Mouse (Mus musculus) stomach, embryonic 14.5 days (tissue): ENCODE results near the gene 6720489N17Rik. TPM values are rescaled to one million over a fixed set of nuclear protein-coding genes. Genes with fewer than 3 reads are reported as not detected.
"Not testable (repeated sequence)": the region's sequence is repeated elsewhere in the genome, so short reads cannot be mapped to it uniquely, and the experiment has no call there.

Experiments
- ATAC-seq: fragments of 200-750 bp; cut with Nextera tagmentation; 2 replicates; pipeline ENCODE4 v1.8.0; 2017; ENCODE audit warnings: low read depth, moderate TSS enrichment; ENCODE audit not compliant: insufficient number of reproducible peaks, insufficient read depth, low FRiP score
- H3K27ac ChIP-seq: fragments of 300-500 bp; sonication (generic); 2 replicates; pipeline ENCODE4 v1.5.1; 2014; ENCODE audit warnings: mild to moderate bottlenecking, low read length, moderate library complexity, mixed read lengths
- H3K27me3 ChIP-seq: fragments of 300-500 bp; sonication (generic); 2 replicates; pipeline ENCODE4 v1.6.1; 2014; ENCODE audit warnings: low read length, control low read depth, mixed read lengths; ENCODE audit not compliant: control insufficient read depth, insufficient read depth
- H3K36me3 ChIP-seq: fragments of 300-500 bp; sonication (generic); 2 replicates; pipeline ENCODE4 v1.6.1; 2014; ENCODE audit warnings: mild to moderate bottlenecking, control low read depth, low read length, moderate library complexity, mixed read lengths; ENCODE audit not compliant: control insufficient read depth, insufficient read depth
- H3K4me1 ChIP-seq: fragments of 300-500 bp; sonication (generic); 2 replicates; pipeline ENCODE4 v1.6.1; 2014; ENCODE audit warnings: low read length, control low read depth, mixed read lengths; ENCODE audit not compliant: control insufficient read depth, insufficient read depth
- H3K4me2 ChIP-seq: fragments of 300-500 bp; sonication (generic); replicated peaks from 2 replicates; pipeline ENCODE4 v1.6.1; 2014; ENCODE audit warnings: low read depth, low read length, control low read depth
- H3K4me3 ChIP-seq: fragments of 300-500 bp; sonication (generic); 2 replicates; pipeline ENCODE4 v1.5.1; 2014; ENCODE audit warnings: low read depth, low read length, control low read depth
- H3K9ac ChIP-seq: fragments of 300-500 bp; sonication (generic); replicated peaks from 2 replicates; pipeline ENCODE4 v1.6.1; 2014; ENCODE audit warnings: low read depth, mild to moderate bottlenecking, control low read depth, low read length, moderate library complexity, mixed read lengths
- H3K9me3 ChIP-seq: fragments of 300-500 bp; sonication (generic); 2 replicates; pipeline ENCODE4 v1.6.1; 2016; ENCODE audit warnings: low read depth, low read length, control low read depth; ENCODE audit not compliant: control insufficient read depth
- WGBS: fragments of 180-500 bp; shearing (Covaris S2); extraction: QIAGEN DNeasy Blood & Tissue Kit; methylation state at CpG from one replicate; pipeline ENCODE4 v1.1.7; 2014; 5-methylcytosine and 5-hydroxymethylcytosine counted together
- microRNA-seq: library from miRNA; unstranded; fragments of <30 nt; microRNA quantifications from one replicate; pipeline ENCODE4, GENCODE M21; 2016
- polyA plus RNA-seq: library from polyadenylated mRNA; unstranded; fragments of >200 nt; fragmentation: Nextera tagmentation; extraction: Ambion mirVana; gene quantifications from 2 replicates; pipeline ENCODE4 v1.2.1, GENCODE M21; 2014

Gene 6720489N17Rik
- polyA plus RNA-seq, 1 experiment from 2014 or later = 15.1 TPM

DNA sequence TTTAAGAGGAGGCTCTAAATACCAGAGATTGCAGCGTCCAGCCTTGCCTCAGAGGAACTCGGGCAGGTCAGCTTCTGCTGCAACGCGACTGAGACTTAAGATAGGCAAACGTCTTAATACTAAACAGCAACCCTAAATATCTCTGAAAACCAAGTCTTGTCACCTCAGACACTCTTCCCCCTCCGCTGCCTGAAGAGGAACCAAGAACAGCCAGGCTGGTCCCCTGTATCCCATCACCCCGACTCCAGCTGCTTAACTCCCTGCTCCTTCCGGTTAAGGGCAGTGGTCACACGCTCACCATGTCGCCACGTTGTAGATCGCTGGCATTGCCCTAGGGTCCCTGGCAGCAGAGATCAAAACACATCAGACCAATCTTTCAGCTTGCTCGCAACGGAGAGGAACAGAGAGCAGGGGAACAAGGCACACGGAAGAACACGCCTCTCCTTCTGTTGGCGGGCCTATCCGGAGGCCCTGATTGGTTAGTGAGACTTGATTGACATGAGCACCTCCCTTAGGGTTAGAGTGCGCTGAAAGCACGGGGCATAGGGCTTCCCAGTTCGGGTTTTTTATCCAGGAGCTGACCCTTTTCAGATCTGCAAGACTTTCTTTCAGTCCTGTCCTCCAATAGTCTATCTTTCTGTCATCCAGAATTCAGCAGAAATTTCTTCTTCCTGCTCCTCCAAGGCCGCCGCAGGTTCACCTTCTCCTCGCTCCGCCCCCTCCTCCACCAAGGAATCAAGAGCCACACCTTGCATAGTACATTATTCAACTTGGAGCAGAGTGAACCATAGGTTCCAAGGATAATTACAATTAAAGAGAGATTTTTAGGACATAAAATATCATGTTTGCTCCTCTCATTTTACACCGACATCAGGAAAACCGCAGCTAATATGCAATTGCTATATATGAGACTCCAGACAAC is 65.5 kb downstream of the 6720489N17Rik start, which contains the start of gene Zfp935:
Zfp935 (minus strand) TSS at position 323 of the 922 bp plus-strand sequence.
- H3K27ac ChIP-seq, H3K9me3 ChIP-seq, H3K27me3 ChIP-seq, H3K9ac ChIP-seq, H3K4me1 ChIP-seq, H3K36me3 ChIP-seq, ATAC-seq: not testable (repeated sequence)
- Histone ChIP-seq H3K4me3 (peak within 1 kb of the TSS; percentile 31), H3K4me2 (0 out of 2 replicates have a peak within 1 kb of the TSS, but pooled peaks have one; percentile 10)
- WGBS = 3% methylated on average over 25 of the region's 27 CpGs

Small RNA genes within 50 kb of the gene (microRNA-seq; reads per million reads assigned to microRNA genes)
- not detected for gene Gm24020

Other genes with a start within 250 kb of the 6720489N17Rik start
- gene Gm3604, start 241.0 kb downstream of the 6720489N17Rik start, polyA plus RNA-seq = 4.5 and 6.3 TPM in 2 replicates
- gene Gm49359, start 157.3 kb downstream of the 6720489N17Rik start, polyA plus RNA-seq = 14.1 and 15.4 TPM in 2 replicates
- gene Zfp935, start 65.7 kb downstream of the 6720489N17Rik start, polyA plus RNA-seq = 1.5 TPM in 1 of 2 replicates, not detected in the other
- gene Zfp934, start 53.0 kb downstream of the 6720489N17Rik start, polyA plus RNA-seq = 20.3 and 25.0 TPM in 2 replicates
- gene Platr25, start 136.5 kb upstream of the 6720489N17Rik start, polyA plus RNA-seq = 33.9 and 34.3 TPM in 2 replicates
- 13.3 and 13.8 TPM in 2 replicates for gene Gm5141, start 161.6 kb upstream of the 6720489N17Rik start, polyA plus RNA-seq
- gene Fbp2, start 234.2 kb upstream of the 6720489N17Rik start, polyA plus RNA-seq = 35.2 and 35.3 TPM in 2 replicates